12 mouse cellular contexts compared by ENCODE assay signal in the genomic region with DNA sequence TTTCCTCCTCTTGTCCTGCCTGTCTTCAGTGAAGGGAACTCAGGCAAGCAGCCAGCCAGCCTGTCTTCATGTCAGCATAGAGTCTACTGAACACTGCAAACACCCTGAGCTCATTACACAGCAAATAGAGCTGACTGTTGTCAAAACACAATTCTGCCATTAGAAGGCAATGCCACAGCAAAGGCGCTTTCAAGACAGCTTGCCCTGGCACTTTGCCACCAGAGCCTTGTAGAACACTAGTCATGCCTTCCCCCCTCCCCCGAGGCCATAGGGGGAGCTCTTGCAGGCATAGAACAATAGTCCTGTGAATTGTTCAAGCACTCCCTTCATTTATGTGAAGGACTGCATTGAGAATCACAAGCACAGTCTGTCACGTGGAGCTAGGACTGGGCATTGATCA.
A peak's percentile ranks its signal among the peaks of the same experiment; 100 is the strongest.
DNase-seq lines count a peak whose midpoint lies in the region; ATAC-seq lines count a peak whose summit lies in the region.
"Had no signal": no experiment of that assay in that cellular context is flagged by ENCODE, and none has a peak within 500 bp of the region (broad histone marks: within the 10 kb centered on the region; RNA-seq: fewer than 3 reads in every experiment).

No protein-coding gene starts in this region.

- no peaks in the 10 kb centered on the region for H3K27me3 ChIP-seq in forebrain, embryonic 11.5 days (ENCODE audit: control insufficient read depth, insufficient read depth, low read length)
- H3K27me3 ChIP-seq in forebrain, embryonic 10.5 days (ENCODE audit: poor library complexity, severe bottlenecking) = peaks cover 61% of the 10 kb centered on the region
- peaks cover 14% of the 10 kb centered on the region for H3K27me3 ChIP-seq in midbrain, embryonic 12.5 days
- peaks cover 3% of the 10 kb centered on the region; the same call in 1 of the 2 replicates for H3K27me3 ChIP-seq in midbrain, embryonic 11.5 days (ENCODE audit: control insufficient read depth, insufficient read depth, low read length)
- H3K27me3 ChIP-seq: heart, embryonic 13.5 days had no signal

- no peaks in the 10 kb centered on the region for H3K4me1 ChIP-seq in forebrain, embryonic 11.5 days (replicated peaks; ENCODE audit: control insufficient read depth, insufficient read depth, low read length)
- H3K4me1 ChIP-seq in forebrain, embryonic 10.5 days = no peaks in the 10 kb centered on the region
- H3K4me1 ChIP-seq in midbrain, embryonic 12.5 days = no peaks in the 10 kb centered on the region
- no peaks in the 10 kb centered on the region for H3K4me1 ChIP-seq in midbrain, embryonic 11.5 days (ENCODE audit: control insufficient read depth, insufficient read depth, low read length)
- H3K4me1 ChIP-seq: heart, embryonic 13.5 days had no signal

- no peak overlapping the region for H3K27ac ChIP-seq in forebrain, embryonic 11.5 days (ENCODE audit: low read depth, low read length)
- no peak overlapping the region for H3K27ac ChIP-seq in forebrain, embryonic 10.5 days
- H3K27ac ChIP-seq in midbrain, embryonic 12.5 days (replicated peaks) = no peak overlapping the region
- no peak overlapping the region for H3K27ac ChIP-seq in midbrain, embryonic 11.5 days (ENCODE audit: low read depth, low read length)
- H3K27ac ChIP-seq: heart, embryonic 13.5 days; kidney, postnatal 0 days had no signal

- H3K4me2 ChIP-seq in forebrain, embryonic 11.5 days (ENCODE audit: low read depth, low read length, severe bottlenecking) = no peak overlapping the region
- H3K4me2 ChIP-seq in midbrain, embryonic 12.5 days (replicated peaks) = no peak overlapping the region
- no peak overlapping the region for H3K4me2 ChIP-seq in midbrain, embryonic 11.5 days
- H3K4me2 ChIP-seq: heart, embryonic 13.5 days had no signal

- DNase-seq in forebrain, embryonic 11.5 days (ENCODE audit: low spot score) = peak; percentile 58
- DNase-seq in forebrain, embryonic 10.5 days (ENCODE audit: extremely low spot score, low spot score) = no peak
- DNase-seq in midbrain, embryonic 11.5 days (ENCODE audit: low spot score, missing footprints) = no peak
- peak; percentile 83 for DNase-seq in brain, adult 2 months (ENCODE audit: low read depth, low spot score)
- DNase-seq in left cerebral cortex, postnatal 4 days = peak; percentile 52
- no peak for DNase-seq in c-Kit-positive CD71-positive TER-119-positive erythroid progenitor cells, embryonic 14.5 days (ENCODE audit: low spot score)
- DNase-seq: cerebellum, postnatal 36 days; thymus, adult 2 months had no signal

- H3K9ac ChIP-seq in forebrain, embryonic 11.5 days (ENCODE audit: low read length) = no peak overlapping the region
- H3K9ac ChIP-seq in midbrain, embryonic 12.5 days (replicated peaks) = no peak overlapping the region
- no peak overlapping the region for H3K9ac ChIP-seq in midbrain, embryonic 11.5 days (ENCODE audit: low read length)
- H3K9ac ChIP-seq: heart, embryonic 13.5 days had no signal

- peak; percentile 63; the same call in 1 of the 2 replicates for ATAC-seq in forebrain, embryonic 11.5 days (replicated peaks; ENCODE audit: low FRiP score)
- ATAC-seq in midbrain, embryonic 12.5 days (ENCODE audit: low FRiP score, low read depth) = peak; percentile 71
- ATAC-seq in midbrain, embryonic 11.5 days (ENCODE audit: low FRiP score) = no peak
- no peak for ATAC-seq in monocyte, adult 5-6 weeks (replicated peaks; ENCODE audit: insufficient number of reproducible peaks, low FRiP score, low TSS enrichment, poor library complexity, severe bottlenecking)

- no peaks in the 10 kb centered on the region for H3K9me3 ChIP-seq in forebrain, embryonic 11.5 days (ENCODE audit: control insufficient read depth, low read length)
- no peaks in the 10 kb centered on the region for H3K9me3 ChIP-seq in forebrain, embryonic 10.5 days
- no peaks in the 10 kb centered on the region for H3K9me3 ChIP-seq in midbrain, embryonic 12.5 days
- no peaks in the 10 kb centered on the region for H3K9me3 ChIP-seq in midbrain, embryonic 11.5 days (ENCODE audit: control insufficient read depth, low read length)
- H3K9me3 ChIP-seq: heart, embryonic 13.5 days had no signal

- intact Hi-C loops in left cerebral cortex, postnatal 4 days (cut with DNase I) = no loop called here

- WGBS in forebrain, embryonic 11.5 days = 55% methylated on average over 3 of the region's 3 CpGs
- WGBS in forebrain, embryonic 10.5 days = 68% methylated on average over 3 of the region's 3 CpGs
- WGBS in midbrain, embryonic 12.5 days = 59% methylated on average over 3 of the region's 3 CpGs
- 72% methylated on average over 3 of the region's 3 CpGs for WGBS in midbrain, embryonic 11.5 days

- no peaks in the 10 kb centered on the region for H3K36me3 ChIP-seq in forebrain, embryonic 11.5 days (ENCODE audit: control insufficient read depth, insufficient read depth, low read length)
- H3K36me3 ChIP-seq in forebrain, embryonic 10.5 days (replicated peaks) = no peaks in the 10 kb centered on the region
- H3K36me3 ChIP-seq in midbrain, embryonic 12.5 days = no peaks in the 10 kb centered on the region
- no peaks in the 10 kb centered on the region for H3K36me3 ChIP-seq in midbrain, embryonic 11.5 days (ENCODE audit: control insufficient read depth, insufficient read depth, low read length)
- H3K36me3 ChIP-seq: heart, embryonic 13.5 days had no signal

- no peak overlapping the region for H3K4me3 ChIP-seq in forebrain, embryonic 11.5 days (ENCODE audit: low read depth, low read length)
- no peak overlapping the region for H3K4me3 ChIP-seq in forebrain, embryonic 10.5 days
- no peak overlapping the region for H3K4me3 ChIP-seq in midbrain, embryonic 12.5 days
- no peak overlapping the region for H3K4me3 ChIP-seq in midbrain, embryonic 11.5 days (ENCODE audit: low read depth, low read length)
- H3K4me3 ChIP-seq: heart, embryonic 13.5 days had no signal

Comparison
In these comparisons a context has a peak if more than half of its experiments do, and no peak if none do; other contexts are left out.
1. ATAC-seq: peak in forebrain, embryonic 11.5 days (single experiment) and midbrain, embryonic 12.5 days (single experiment); none in midbrain, embryonic 11.5 days (single experiment) and monocyte, adult 5-6 weeks (single experiment).
2. DNase-seq: peak in forebrain, embryonic 11.5 days (single experiment), brain, adult 2 months (single experiment) and left cerebral cortex, postnatal 4 days (single experiment); none in forebrain, embryonic 10.5 days (single experiment), midbrain, embryonic 11.5 days (single experiment) and c-Kit-positive CD71-positive TER-119-positive erythroid progenitor cells, embryonic 14.5 days (single experiment).